Mouse (Mus musculus) yolk sac, embryonic 10.5 days (tissue): ENCODE results near the gene Vmn1r7.
"Not testable (repeated sequence)": the region's sequence is repeated elsewhere in the genome, so short reads cannot be mapped to it uniquely, and the experiment has no call there.

ENCODE experiments used
- DNase-seq: peaks from one replicate; pipeline ENCODE4 v3.0.0-alpha.2; 2017; ENCODE audit warnings: low spot score

The Vmn1r7 gene

GRCm38 (mm10) chr6:57025224-57025623, at the start of gene Vmn1r7:
TSS of gene Vmn1r7 (minus strand) at chr6:57025324.
- DNase-seq, result not testable (repeated sequence)

GRCm38 (mm10) chr6:57066487-57066886, 41.4 kb upstream of the Vmn1r7 start, which contains the start of gene Vmn1r9:
TSS of gene Vmn1r9 (plus strand) at chr6:57066787.
- no peak for DNase-seq

GRCm38 (mm10) chr6:57063730-57064129, 38.6 kb upstream of the Vmn1r7 start:
- DNase-seq, result no peak

GRCm38 (mm10) chr6:57034674-57035073, 9.6 kb upstream of the Vmn1r7 start:
- no peak for DNase-seq

- DNase-seq, result no peak
Measured at GRCm38 (mm10) chr6:57031984-57032383, 6.9 kb upstream of the Vmn1r7 start, which contains the start of gene Vmn1r8. TSS of gene Vmn1r8 (plus strand) at chr6:57032284.

GRCm38 (mm10) chr6:56996943-56997342, 28.2 kb downstream of the Vmn1r7 start, which contains the start of gene Vmn1r6:
TSS of gene Vmn1r6 (plus strand) at chr6:56997243.
- no peak for DNase-seq
